13 mouse cellular contexts compared by ENCODE assay signal in genomic region chr17:83998972-83999545, GRCm38 (mm10).
DNase-seq lines count a peak whose midpoint lies in the region; ATAC-seq lines count a peak whose summit lies in the region.
"Had no signal": no experiment of that assay in that cellular context is flagged by ENCODE, and none has a peak within 500 bp of the region (broad histone marks: within the 10 kb centered on the region; RNA-seq: fewer than 3 reads in every experiment).

No protein-coding gene starts in this region.

- H3K36me3 ChIP-seq in heart, embryonic 10.5 days = no peaks in the 10 kb centered on the region
- no peaks in the 10 kb centered on the region for H3K36me3 ChIP-seq in lung, embryonic 16.5 days (ENCODE audit: control insufficient read depth, insufficient read depth, low read length)
- H3K36me3 ChIP-seq in liver, embryonic 15.5 days (replicated peaks) = no peaks in the 10 kb centered on the region
- H3K36me3 ChIP-seq: forebrain, embryonic 15.5 days; heart, embryonic 12.5 days had no signal

- no peak overlapping the region for H3K9ac ChIP-seq in lung, embryonic 16.5 days (ENCODE audit: low read length)
- H3K9ac ChIP-seq in liver, embryonic 15.5 days = no peak overlapping the region
- H3K9ac ChIP-seq: forebrain, embryonic 15.5 days; heart, embryonic 12.5 days had no signal

- H3K27me3 ChIP-seq in heart, embryonic 10.5 days (ENCODE audit: insufficient read depth, poor library complexity, severe bottlenecking) = peaks cover 27% of the 10 kb centered on the region; the same call in 1 of the 2 replicates
- no peaks in the 10 kb centered on the region for H3K27me3 ChIP-seq in lung, embryonic 16.5 days (ENCODE audit: control insufficient read depth, insufficient read depth, low read depth, low read length)
- no peaks in the 10 kb centered on the region for H3K27me3 ChIP-seq in liver, embryonic 15.5 days
- H3K27me3 ChIP-seq: forebrain, embryonic 15.5 days had no signal

- H3K27ac ChIP-seq in heart, embryonic 10.5 days = peak overlapping the region; percentile 49; the same call in 1 of the 2 replicates
- H3K27ac ChIP-seq in lung, embryonic 16.5 days (ENCODE audit: low read length) = peak overlapping the region; percentile 92
- H3K27ac ChIP-seq in liver, embryonic 15.5 days (replicated peaks) = peak overlapping the region; percentile 31; the same call in 1 of the 2 replicates
- H3K27ac ChIP-seq: forebrain, embryonic 15.5 days had no signal

- peak; percentile 88 for ATAC-seq in lung, embryonic 16.5 days (ENCODE audit: low read depth)
- ATAC-seq in liver, embryonic 15.5 days (ENCODE audit: insufficient read depth) = peak; percentile 81
- no peak for ATAC-seq in inflammation-experienced regulatory T-cells, adult 6 months
- ATAC-seq: forebrain, embryonic 15.5 days had no signal

- WGBS in heart, embryonic 10.5 days = 63% methylated on average over 10 of the region's 10 CpGs
- 56% methylated on average over 10 of the region's 10 CpGs for WGBS in lung, embryonic 16.5 days
- 51% methylated on average over 10 of the region's 10 CpGs for WGBS in liver, embryonic 15.5 days (ENCODE audit: insufficient replicate concordance)

- H3K4me1 ChIP-seq in heart, embryonic 10.5 days = peaks cover 22% of the 10 kb centered on the region
- peaks cover 8% of the 10 kb centered on the region for H3K4me1 ChIP-seq in lung, embryonic 16.5 days (replicated peaks; ENCODE audit: control insufficient read depth, insufficient read depth, low read length)
- H3K4me1 ChIP-seq in liver, embryonic 15.5 days (replicated peaks) = peaks cover 18% of the 10 kb centered on the region
- H3K4me1 ChIP-seq: forebrain, embryonic 15.5 days; heart, embryonic 12.5 days had no signal

- H3K9me3 ChIP-seq in heart, embryonic 10.5 days = no peaks in the 10 kb centered on the region
- H3K9me3 ChIP-seq in lung, embryonic 16.5 days (ENCODE audit: control insufficient read depth, low read length) = no peaks in the 10 kb centered on the region
- H3K9me3 ChIP-seq in liver, embryonic 15.5 days (replicated peaks) = no peaks in the 10 kb centered on the region
- H3K9me3 ChIP-seq: forebrain, embryonic 15.5 days; heart, embryonic 12.5 days had no signal

- H3K4me3 ChIP-seq in heart, embryonic 10.5 days = no peak overlapping the region
- H3K4me3 ChIP-seq in lung, embryonic 16.5 days (ENCODE audit: low read length) = no peak overlapping the region
- no peak overlapping the region for H3K4me3 ChIP-seq in liver, embryonic 15.5 days (replicated peaks)
- H3K4me3 ChIP-seq: forebrain, embryonic 15.5 days; heart, embryonic 12.5 days had no signal

- peak overlapping the region; percentile 26; the same call in 1 of the 2 replicates for H3K4me2 ChIP-seq in lung, embryonic 16.5 days (ENCODE audit: low read depth, low read length)
- peak overlapping the region; percentile 32 for H3K4me2 ChIP-seq in liver, embryonic 15.5 days
- H3K4me2 ChIP-seq: forebrain, embryonic 15.5 days; heart, embryonic 12.5 days had no signal

- DNase-seq in heart, embryonic 10.5 days (ENCODE audit: low spot score) = no peak
- DNase-seq in heart, adult 8-10 months (ENCODE audit: low spot score) = no peak
- DNase-seq in lung, postnatal 36 days = no peak
- no peak for DNase-seq in ovary, postnatal 14 days (ENCODE audit: low spot score)
- DNase-seq in ovary, postnatal 36 days (ENCODE audit: low spot score) = no peak
- DNase-seq: cerebellum, adult 11 months; right cerebral cortex, postnatal 25 days; thymus, postnatal 14 days had no signal

Comparison
In these comparisons a context has a peak if more than half of its experiments do, and no peak if none do; other contexts are left out.
1. H3K27ac ChIP-seq: peak in every context shown above with its lines; median percentile 92 in lung, embryonic 16.5 days; 49 in heart, embryonic 10.5 days; 31 in liver, embryonic 15.5 days.